Mouse (Mus musculus) v-Abl transformed pro-B cells (cell line): ENCODE data around the gene Ogfod3.

Experiments used
- in situ Hi-C, 2 experiments: fragments of 400-800 bp; cut with MboI; formaldehyde crosslinking; loops; one replicate each; pipeline ENCODE4 v1.15.1; 2025; ENCODE audit not compliant: unreplicated experiment in 2 of 2

Gene Ogfod3

GRCm38 (mm10) chr11:121204161-121205006, at the start of gene Ogfod3, which contains the start of gene Hexdc:
Gene Ogfod3 (minus strand): TSS chr11:121204711.
Gene Hexdc (plus strand): TSS chr11:121204433.
- in situ Hi-C loops, result loop anchor here in 1 of 2 experiments (10.0 kb wide), 1 partner anchor 190 kb away; no protein-coding TSS in a partner anchor

GRCm38 (mm10) chr11:121250196-121250595, 45.7 kb upstream of the Ogfod3 start:
- in situ Hi-C loops, result no loop called here

GRCm38 (mm10) chr11:121239669-121240068, 35.2 kb upstream of the Ogfod3 start:
- in situ Hi-C loops, result loop anchor here (10.0 kb wide), 1 partner anchor 115 kb away; the partner anchor contains the start of gene Wdr45b (in 2 of the 2)

GRCm38 (mm10) chr11:121237345-121238128, 33.0 kb upstream of the Ogfod3 start:
- in situ Hi-C loops, result loop anchor here (10.0 kb wide), 1 partner anchor 117 kb away; the partner anchor contains the start of gene Wdr45b (in 2 of the 2)

- in situ Hi-C loops, result loop anchor here (10.0 kb wide), 1 partner anchor 118 kb away; the partner anchor contains the start of gene Wdr45b (in 2 of the 2)
Measured at GRCm38 (mm10) chr11:121236564-121237344, 32.2 kb upstream of the Ogfod3 start, which contains the start of gene Narf. Gene Narf (plus strand): TSS chr11:121237253.

- in situ Hi-C loops, result loop anchor here (10.0 kb wide), 1 partner anchor 119 kb away; the partner anchor contains the start of gene Wdr45b (in 2 of the 2)
Measured at GRCm38 (mm10) chr11:121235475-121236238, 31.1 kb upstream of the Ogfod3 start.

- in situ Hi-C loops, result loop anchor here (10.0 kb wide), 1 partner anchor 122 kb away; the partner anchor contains the start of gene Wdr45b (in 2 of the 2)
Measured at GRCm38 (mm10) chr11:121232706-121233105, 28.2 kb upstream of the Ogfod3 start.

GRCm38 (mm10) chr11:121231628-121232291, 27.2 kb upstream of the Ogfod3 start:
- in situ Hi-C loops, result loop anchor here (10.0 kb wide), 1 partner anchor 123 kb away; the partner anchor contains the start of gene Wdr45b (in 2 of the 2)

- in situ Hi-C loops, result loop anchor here (10.0 kb wide), 1 partner anchor 124 kb away; the partner anchor contains the start of gene Wdr45b (in 2 of the 2)
Measured at GRCm38 (mm10) chr11:121231191-121231590, 26.7 kb upstream of the Ogfod3 start.

- in situ Hi-C loops, result no loop called here
Measured at GRCm38 (mm10) chr11:121229018-121229439, 24.5 kb upstream of the Ogfod3 start, which contains the start of gene Cybc1. Gene Cybc1 (minus strand): TSS chr11:121229322.

GRCm38 (mm10) chr11:121228129-121229017, 23.9 kb upstream of the Ogfod3 start:
- in situ Hi-C loops, result no loop called here

- in situ Hi-C loops, result no loop called here
Measured at GRCm38 (mm10) chr11:121221321-121222010, 17.0 kb upstream of the Ogfod3 start.

- in situ Hi-C loops, result no loop called here
Measured at GRCm38 (mm10) chr11:121220771-121221170, 16.3 kb upstream of the Ogfod3 start.

- in situ Hi-C loops, result no loop called here
Measured at GRCm38 (mm10) chr11:121219776-121220175, 15.3 kb upstream of the Ogfod3 start.

GRCm38 (mm10) chr11:121216831-121217230, 12.3 kb upstream of the Ogfod3 start:
- in situ Hi-C loops, result no loop called here

- in situ Hi-C loops, result loop anchor here in 1 of 2 experiments (10.0 kb wide), 1 partner anchor 189 kb away; no protein-coding TSS in a partner anchor
Measured at GRCm38 (mm10) chr11:121203859-121204160, 701 bp downstream of the Ogfod3 start.
